Mouse (Mus musculus) macrophage (primary cell): ENCODE measurements around the gene Klhl21. TPM values are rescaled to one million over a fixed set of nuclear protein-coding genes. Genes with fewer than 3 reads are reported as not detected.
"Not testable (repeated sequence)": the region's sequence is repeated elsewhere in the genome, so short reads cannot be mapped to it uniquely, and the experiment has no call there.

Source experiments
- H3K27ac ChIP-seq: fragments of 350-480 bp; formaldehyde crosslinking; 2 replicates; pipeline ENCODE4 v1.9.0; 2021
- H3K36me3 ChIP-seq: fragments of 350-480 bp; formaldehyde crosslinking; 2 replicates; pipeline ENCODE4 v1.9.0; 2021; ENCODE audit errors: inconsistent target
- H3K4me3 ChIP-seq: fragments of 350-480 bp; formaldehyde crosslinking; 2 replicates; pipeline ENCODE4 v1.9.0; 2021; ENCODE audit errors: inconsistent target
- H3K79me2 ChIP-seq: fragments of 350-480 bp; formaldehyde crosslinking; 2 replicates; pipeline ENCODE4 v1.9.0; 2021; ENCODE audit errors: inconsistent target
- WGBS: methylation state at CpG from one replicate; pipeline ENCODE4 v1.1.7; 2026; ENCODE audit warnings: inconsistent platforms; ENCODE audit not compliant: missing documents; 5-methylcytosine and 5-hydroxymethylcytosine counted together
- polyA plus RNA-seq: library from polyadenylated mRNA; stranded (reverse); fragments of 250-400 nt; gene quantifications from 3 replicates; pipeline ENCODE4 v1.2.4, GENCODE M21; 2018; ENCODE audit warnings: inconsistent platforms

Klhl21 gene
- polyA plus RNA-seq, 1 experiment from 2014 or later, result 5.1 TPM

- Histone ChIP-seq H3K4me3 (no peak overlapping the region), H3K79me2 (peaks cover 28% of the 10 kb centered on the region; the same call in 1 of the 2 replicates), H3K27ac (no peak overlapping the region), H3K36me3 (peaks cover 33% of the 10 kb centered on the region)
- WGBS, result 91% methylated on average over 11 of the region's 12 CpGs
These were observed 13.0 kb downstream of the Klhl21 start for GRCm38 (mm10) chr4:152021568-152022097.

DNA sequence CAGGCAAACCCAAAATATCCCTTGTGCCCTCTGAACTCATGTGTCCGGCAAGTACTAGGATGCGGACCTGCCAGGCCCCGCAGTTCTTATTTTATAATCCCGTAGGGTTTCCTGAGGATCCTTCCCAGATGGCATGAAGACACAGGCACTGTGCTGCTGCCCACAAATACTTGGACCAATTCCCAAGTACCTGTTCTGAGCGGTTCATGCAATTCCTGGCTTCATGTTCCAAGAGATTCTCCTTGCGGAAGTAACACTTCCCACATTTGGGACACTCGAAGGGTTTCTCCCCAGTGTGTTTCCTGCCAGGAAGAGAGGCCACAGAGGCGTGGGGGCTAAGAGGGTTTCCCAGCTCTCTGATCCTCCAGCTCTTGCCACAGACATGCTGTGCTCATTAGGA lies 13.9 kb downstream of the Klhl21 start:
- Histone ChIP-seq H3K27ac (no peak overlapping the region), H3K36me3 (peaks cover 33% of the 10 kb centered on the region), H3K79me2 (peaks cover 32% of the 10 kb centered on the region; the same call in 1 of the 2 replicates), H3K4me3 (no peak overlapping the region)
- WGBS, result 89% methylated on average over 8 of the region's 8 CpGs

GRCm38 (mm10) chr4:152024525-152024924 lies 15.9 kb downstream of the Klhl21 start:
- no peak overlapping the region for H3K27ac ChIP-seq
- WGBS, result 94% methylated on average over 11 of the region's 11 CpGs
- H3K36me3 ChIP-seq, result peaks cover 25% of the 10 kb centered on the region
- no peak overlapping the region for H3K4me3 ChIP-seq
- peaks cover 32% of the 10 kb centered on the region; the same call in 1 of the 2 replicates for H3K79me2 ChIP-seq

- H3K79me2 ChIP-seq, result peaks cover 32% of the 10 kb centered on the region; the same call in 1 of the 2 replicates
- peak overlapping the region; percentile 71 for H3K4me3 ChIP-seq
- H3K27ac ChIP-seq, result peak overlapping the region; percentile 10; the same call in 1 of the 2 replicates
- H3K36me3 ChIP-seq, result peaks cover under 1% of the 10 kb centered on the region; the same call in 1 of the 2 replicates
- 3% methylated on average over 41 of the region's 41 CpGs for WGBS
These were observed 18.3 kb downstream of the Klhl21 start for GRCm38 (mm10) chr4:152026751-152027508.

DNA sequence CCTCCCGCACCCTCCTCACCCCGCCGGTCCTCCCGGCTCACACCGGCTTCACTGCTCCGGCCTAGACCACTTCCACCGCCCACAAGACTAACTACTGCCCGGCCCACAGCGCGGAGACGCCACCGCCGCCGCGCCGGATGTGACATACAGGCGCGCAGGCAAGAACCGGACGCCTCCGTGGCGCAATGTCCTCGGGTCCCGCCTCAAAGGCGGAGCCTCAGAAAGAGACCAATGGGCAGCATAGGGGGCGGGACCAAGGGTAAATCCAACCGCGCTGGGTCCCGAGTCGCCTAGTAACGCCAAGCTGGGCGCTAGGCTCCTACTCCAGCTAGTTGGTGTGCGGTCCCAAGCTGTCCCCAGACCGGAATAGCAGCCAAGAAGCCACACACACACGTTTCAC lies 18.9 kb downstream of the Klhl21 start, which contains the start of gene Zbtb48:
TSS of gene Zbtb48 (minus strand) at position 148 of the 400 bp plus-strand sequence.
- WGBS, result under 1% methylated on average over 33 of the region's 35 CpGs
- Histone ChIP-seq H3K4me3 (peak within 1 kb of the TSS; percentile 71), H3K36me3 (no peaks in the 10 kb centered on the region; the same call in 1 of the 2 replicates), H3K79me2 (peaks cover 32% of the 10 kb centered on the region; the same call in 1 of the 2 replicates), H3K27ac (peak within 1 kb of the TSS; percentile 10; the same call in 1 of the 2 replicates)

DNA sequence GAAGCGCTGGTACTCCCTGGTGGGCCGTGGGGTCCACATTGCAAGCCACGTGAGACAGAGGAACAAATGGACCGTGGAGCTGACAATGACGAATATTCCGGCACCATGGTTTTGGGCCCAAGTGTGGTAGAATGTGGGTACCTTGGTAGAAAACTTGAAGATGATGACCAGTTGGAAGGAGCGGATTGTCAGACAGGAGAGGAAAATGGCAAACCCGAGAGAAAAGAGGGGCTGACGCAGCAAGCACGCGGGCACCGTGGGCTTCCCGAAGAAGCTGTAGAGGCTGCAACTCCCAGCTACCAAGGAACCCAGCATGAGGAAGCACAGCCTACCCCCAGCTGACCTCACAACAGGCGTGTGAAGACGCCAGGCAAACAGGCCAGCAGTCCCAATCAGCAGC lies 19.9 kb downstream of the Klhl21 start:
- WGBS, result 84% methylated on average over 11 of the region's 15 CpGs
- Histone ChIP-seq H3K79me2 (peaks cover 30% of the 10 kb centered on the region; the same call in 1 of the 2 replicates), H3K4me3 (no peak overlapping the region), H3K36me3 (no peaks in the 10 kb centered on the region), H3K27ac (no peak overlapping the region)

GRCm38 (mm10) chr4:152029087-152029486 lies 20.5 kb downstream of the Klhl21 start:
- WGBS, result 70% methylated on average over 5 of the region's 5 CpGs
- peaks cover 28% of the 10 kb centered on the region; the same call in 1 of the 2 replicates for H3K79me2 ChIP-seq
- H3K27ac ChIP-seq, result no peak overlapping the region
- no peaks in the 10 kb centered on the region for H3K36me3 ChIP-seq
- H3K4me3 ChIP-seq, result no peak overlapping the region

DNA sequence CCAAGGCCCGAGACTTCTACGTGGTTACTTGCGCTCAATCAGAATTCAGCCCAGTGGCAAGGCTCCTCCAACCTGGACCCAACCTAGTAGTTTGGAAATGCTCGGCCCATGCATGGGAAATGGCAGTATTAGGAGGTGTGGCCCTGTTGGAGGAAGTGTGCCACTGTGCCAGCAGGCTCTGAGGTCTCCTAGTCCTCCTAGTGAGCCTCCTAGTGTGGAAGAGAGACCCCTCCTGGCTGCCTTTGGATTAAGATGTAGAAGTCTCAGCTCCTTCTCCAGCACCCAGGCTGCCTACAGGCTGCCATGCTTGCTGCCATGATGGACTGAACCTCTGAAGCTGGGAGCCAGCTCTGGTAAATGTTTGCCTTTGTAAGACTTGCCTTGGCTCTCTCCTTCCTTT lies 21.4 kb downstream of the Klhl21 start:
- peaks cover 21% of the 10 kb centered on the region; the same call in 1 of the 2 replicates for H3K79me2 ChIP-seq
- no peak overlapping the region for H3K27ac ChIP-seq
- H3K36me3 ChIP-seq, result no peaks in the 10 kb centered on the region
- WGBS, result 69% methylated on average over 4 of the region's 4 CpGs
- H3K4me3 ChIP-seq, result no peak overlapping the region

DNA sequence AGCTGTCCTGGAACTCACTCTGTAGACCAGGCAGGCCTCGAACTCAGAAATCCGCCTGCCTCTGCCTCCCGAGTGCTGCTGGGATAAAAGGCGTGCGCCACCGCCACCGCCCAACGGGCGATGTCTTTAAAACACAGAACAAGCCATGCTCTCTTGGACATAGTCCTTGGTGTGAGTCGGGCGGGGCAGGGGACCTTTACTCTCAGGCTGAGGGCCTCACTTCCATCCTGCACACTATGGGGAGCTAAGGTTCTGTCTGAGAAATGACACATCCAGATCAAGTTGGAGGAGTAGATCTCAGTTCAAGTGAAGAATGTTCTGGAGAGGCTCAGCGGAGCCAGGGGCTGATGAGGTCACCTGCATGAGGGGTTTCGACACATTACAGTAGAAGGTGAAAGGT lies 24.3 kb downstream of the Klhl21 start:
- Histone ChIP-seq H3K27ac (no peak overlapping the region), H3K36me3 (no peaks in the 10 kb centered on the region), H3K4me3 (no peak overlapping the region), H3K79me2 (no peaks in the 10 kb centered on the region)
- 98% methylated on average over 9 of the region's 13 CpGs for WGBS

DNA sequence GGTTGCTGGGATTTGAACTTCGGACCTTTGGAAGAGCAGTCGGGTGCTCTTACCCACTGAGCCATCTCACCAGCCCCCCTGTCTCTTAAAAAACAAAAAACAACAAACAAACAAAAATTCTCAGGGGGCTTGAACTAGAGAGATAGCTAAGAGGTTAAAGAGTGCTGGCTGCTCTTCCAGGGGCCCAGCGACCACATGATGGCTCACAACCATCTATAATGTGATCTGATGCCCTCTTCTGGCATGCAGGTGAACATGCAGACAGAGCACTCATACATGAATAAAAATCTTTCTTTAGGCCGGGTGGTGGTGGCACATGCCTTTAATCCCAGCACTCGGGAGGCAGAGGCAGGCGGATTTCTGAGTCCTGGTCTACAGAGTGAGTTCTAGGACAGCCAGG lies 27.9 kb downstream of the Klhl21 start:
- H3K4me3 ChIP-seq, H3K36me3 ChIP-seq, H3K27ac ChIP-seq: not testable (repeated sequence)
- H3K79me2 ChIP-seq, result peaks cover 19% of the 10 kb centered on the region
- WGBS, result 95% methylated on average over 4 of the region's 6 CpGs

DNA sequence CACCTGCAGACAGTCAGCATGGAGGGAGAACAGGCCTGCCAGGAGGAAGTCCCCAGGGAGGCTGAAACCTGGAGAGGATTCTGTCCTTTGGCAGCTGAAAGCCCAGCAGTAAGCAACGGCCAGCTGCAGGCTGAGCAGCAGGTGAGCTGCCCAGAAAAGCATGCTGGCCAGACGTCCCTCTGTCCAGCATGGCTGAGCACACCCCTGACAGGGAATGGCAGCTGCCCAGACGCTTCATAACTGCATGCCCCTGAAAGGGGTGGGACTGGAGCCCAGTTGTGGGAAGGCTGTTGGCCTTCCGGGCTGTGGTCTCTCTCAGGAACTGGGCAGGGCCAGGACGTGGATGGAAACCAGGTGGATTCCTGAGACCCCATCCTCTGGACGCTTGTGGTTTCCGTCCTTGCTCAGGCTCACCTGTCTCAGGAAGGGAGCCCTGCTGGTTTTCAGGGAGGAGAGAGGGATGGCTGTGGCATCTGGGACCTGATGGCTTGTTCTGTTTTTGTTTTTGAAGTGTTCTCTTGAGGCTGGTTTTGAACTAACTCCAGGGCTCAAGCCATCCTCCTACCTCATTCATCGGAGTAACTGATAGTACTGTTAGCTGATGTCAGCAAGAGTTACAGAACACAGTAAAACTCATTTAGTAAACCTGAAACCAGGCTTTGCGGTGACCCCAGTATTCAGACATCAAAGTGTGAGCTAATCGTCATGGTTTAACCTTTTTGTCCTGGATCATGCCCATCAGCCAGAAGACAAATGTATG lies 29.8 kb downstream of the Klhl21 start, which contains the start of gene Tas1r1:
TSS of gene Tas1r1 (minus strand) at position 344 of the 760 bp plus-strand sequence.
- 29% methylated on average over 10 of the region's 10 CpGs for WGBS
- no peak within 1 kb of the TSS for H3K27ac ChIP-seq

GRCm38 (mm10) chr4:152038985-152039830 lies 30.6 kb downstream of the Klhl21 start, which contains the start of gene Nol9:
TSS of gene Nol9 (plus strand) at chr4:152039321.
- Histone ChIP-seq H3K4me3 (peak within 1 kb of the TSS; percentile 72), H3K36me3 (peaks cover 20% of the 10 kb centered on the region; the same call in 1 of the 2 replicates), H3K79me2 (peaks cover 42% of the 10 kb centered on the region), H3K27ac (no peak within 1 kb of the TSS)
- WGBS, result under 1% methylated on average over 85 of the region's 86 CpGs

More for the DNA sequence above, 29.8 kb downstream of the Klhl21 start, which contains the start of gene Tas1r1:
- H3K4me3 ChIP-seq, result no peak within 1 kb of the TSS
- H3K79me2 ChIP-seq, result peaks cover 39% of the 10 kb centered on the region
- H3K36me3 ChIP-seq, result peaks cover 15% of the 10 kb centered on the region; the same call in 1 of the 2 replicates

DNA sequence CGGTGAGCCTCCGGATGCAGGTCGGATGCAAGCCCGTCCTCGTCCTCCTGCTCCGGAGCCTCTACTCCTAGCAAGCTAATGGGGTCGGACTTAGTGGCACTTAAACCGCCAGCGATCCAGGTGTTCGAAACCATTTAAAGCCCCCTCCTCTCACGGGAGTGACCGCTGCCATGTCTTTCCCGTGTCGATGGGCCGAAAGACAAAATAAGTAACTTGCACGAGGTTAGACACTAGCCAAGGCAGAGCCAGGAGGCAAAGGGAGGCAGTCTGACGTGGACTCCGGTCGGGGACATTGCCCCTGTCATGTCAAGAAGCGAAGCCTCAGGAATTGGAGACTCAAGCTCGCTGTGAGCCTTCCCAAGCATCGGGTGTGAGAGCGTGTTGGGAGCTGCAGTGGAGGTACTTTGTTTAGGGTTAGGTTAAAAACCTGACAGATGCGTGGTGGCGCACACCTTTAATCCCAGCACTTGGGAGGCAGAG lies 31.3 kb downstream of the Klhl21 start:
- Histone ChIP-seq H3K36me3 (peaks cover 27% of the 10 kb centered on the region; the same call in 1 of the 2 replicates), H3K27ac (no peak overlapping the region), H3K4me3 (peak overlapping the region; percentile 72), H3K79me2 (peaks cover 42% of the 10 kb centered on the region)
- WGBS, result 3% methylated on average over 25 of the region's 25 CpGs
